Comparison of ENCODE assay signal across 7 mouse cellular contexts in genomic region chr13:51170691-51171680, GRCm38 (mm10). TPM values are rescaled to one million over a fixed set of nuclear protein-coding genes. Genes with fewer than 3 reads are reported as not detected.
DNase-seq lines count a peak whose midpoint lies in the region; ATAC-seq and TF ChIP-seq lines count a peak whose summit lies in the region.

Gene Nxnl2 (plus strand): TSS chr13:51171022.

- TF ChIP-seq POLR2A in limb, embryonic 14.5 days (IDR thresholded peaks at IDR 0.05; ENCODE audit: borderline replicate concordance, extremely low read depth, insufficient read depth, insufficient read length): no peak

- ATAC-seq in forebrain, embryonic 15.5 days (replicated peaks): peak; percentile 79
- ATAC-seq in hindbrain, embryonic 13.5 days (ENCODE audit: low FRiP score): peak; percentile 74
- peak; percentile 56 for ATAC-seq in limb, embryonic 14.5 days (ENCODE audit: low FRiP score, low read depth)
- peak; percentile 67 for ATAC-seq in midbrain, embryonic 14.5 days (ENCODE audit: low FRiP score, low TSS enrichment)

- H3K27me3 ChIP-seq in forebrain, embryonic 15.5 days: 0 out of 2 replicates have a peak, but pooled peaks cover 6% of the 10 kb centered on the region
- H3K27me3 ChIP-seq in hindbrain, embryonic 13.5 days: peaks cover 45% of the 10 kb centered on the region
- no peaks in the 10 kb centered on the region for H3K27me3 ChIP-seq in limb, embryonic 14.5 days (ENCODE audit: control insufficient read depth, insufficient read depth, low read length)
- H3K27me3 ChIP-seq in midbrain, embryonic 14.5 days (ENCODE audit: control insufficient read depth, insufficient read depth, low read length): peaks cover 12% of the 10 kb centered on the region

- H3K9me3 ChIP-seq in forebrain, embryonic 15.5 days: no peaks in the 10 kb centered on the region
- H3K9me3 ChIP-seq in hindbrain, embryonic 13.5 days: no peaks in the 10 kb centered on the region
- no peaks in the 10 kb centered on the region for H3K9me3 ChIP-seq in limb, embryonic 14.5 days (ENCODE audit: control insufficient read depth, low read length)
- H3K9me3 ChIP-seq in midbrain, embryonic 14.5 days (ENCODE audit: control insufficient read depth, low read length): no peaks in the 10 kb centered on the region

- WGBS in forebrain, embryonic 15.5 days: under 1% methylated on average over 64 of the region's 64 CpGs
- WGBS in hindbrain, embryonic 13.5 days: under 1% methylated on average over 64 of the region's 64 CpGs
- 0% methylated on average over 61 of the region's 64 CpGs for WGBS in limb, embryonic 14.5 days
- WGBS in midbrain, embryonic 14.5 days: under 1% methylated on average over 64 of the region's 64 CpGs

- peak; percentile 47 for DNase-seq in Muller cell, postnatal 12 days (ENCODE audit: inconsistent ontology term)
- DNase-seq in brain, adult 2 months (ENCODE audit: low read depth, low spot score): peak; percentile 45
- peak; percentile 58 for DNase-seq in limb, embryonic 14.5 days (ENCODE audit: low spot score)
- peak; percentile 72 for DNase-seq in midbrain, embryonic 14.5 days
- peak; percentile 26 to 70 for DNase-seq in spleen, postnatal 10 days (ENCODE audit: low spot score in 2 of 2)

- H3K4me3 ChIP-seq in forebrain, embryonic 15.5 days: peak within 1 kb of the TSS; percentile 43
- peak within 1 kb of the TSS; percentile 46 for H3K4me3 ChIP-seq in hindbrain, embryonic 13.5 days
- H3K4me3 ChIP-seq in limb, embryonic 14.5 days (replicated peaks; ENCODE audit: low read length): peak within 1 kb of the TSS; percentile 52
- H3K4me3 ChIP-seq in midbrain, embryonic 14.5 days (replicated peaks; ENCODE audit: low read depth, low read length): peak within 1 kb of the TSS; percentile 40

- H3K4me1 ChIP-seq in forebrain, embryonic 15.5 days: peaks cover 15% of the 10 kb centered on the region
- H3K4me1 ChIP-seq in hindbrain, embryonic 13.5 days (replicated peaks): peaks cover 15% of the 10 kb centered on the region
- H3K4me1 ChIP-seq in limb, embryonic 14.5 days (ENCODE audit: control insufficient read depth, insufficient read depth, low read length): peaks cover 5% of the 10 kb centered on the region; the same call in 1 of the 2 replicates
- peaks cover 20% of the 10 kb centered on the region for H3K4me1 ChIP-seq in midbrain, embryonic 14.5 days (ENCODE audit: control insufficient read depth, insufficient read depth, low read length)

- H3K27ac ChIP-seq in forebrain, embryonic 15.5 days (replicated peaks): no peak within 1 kb of the TSS
- H3K27ac ChIP-seq in hindbrain, embryonic 13.5 days: no peak within 1 kb of the TSS
- no peak within 1 kb of the TSS for H3K27ac ChIP-seq in limb, embryonic 14.5 days (replicated peaks; ENCODE audit: low read depth, low read length)
- H3K27ac ChIP-seq in midbrain, embryonic 14.5 days (replicated peaks; ENCODE audit: low read depth, low read length): no peak within 1 kb of the TSS

- no peaks in the 10 kb centered on the region for H3K36me3 ChIP-seq in forebrain, embryonic 15.5 days
- H3K36me3 ChIP-seq in hindbrain, embryonic 13.5 days: no peaks in the 10 kb centered on the region
- no peaks in the 10 kb centered on the region for H3K36me3 ChIP-seq in limb, embryonic 14.5 days (ENCODE audit: control insufficient read depth, insufficient read depth, low read length)
- H3K36me3 ChIP-seq in midbrain, embryonic 14.5 days (ENCODE audit: control insufficient read depth, insufficient read depth, low read length): no peaks in the 10 kb centered on the region

- H3K9ac ChIP-seq in forebrain, embryonic 15.5 days (replicated peaks): peak within 1 kb of the TSS; percentile 30
- H3K9ac ChIP-seq in hindbrain, embryonic 13.5 days: peak within 1 kb of the TSS; percentile 64
- peak within 1 kb of the TSS; percentile 52 for H3K9ac ChIP-seq in limb, embryonic 14.5 days (ENCODE audit: low read depth, low read length, severe bottlenecking)
- H3K9ac ChIP-seq in midbrain, embryonic 14.5 days (replicated peaks; ENCODE audit: low read length): peak within 1 kb of the TSS; percentile 44

- peak within 1 kb of the TSS; percentile 89 for H3K4me2 ChIP-seq in forebrain, embryonic 15.5 days (replicated peaks)
- peak within 1 kb of the TSS; percentile 91 for H3K4me2 ChIP-seq in hindbrain, embryonic 13.5 days
- peak within 1 kb of the TSS; percentile 98 for H3K4me2 ChIP-seq in limb, embryonic 14.5 days (replicated peaks; ENCODE audit: low read depth, low read length, severe bottlenecking)
- peak within 1 kb of the TSS; percentile 90 for H3K4me2 ChIP-seq in midbrain, embryonic 14.5 days (ENCODE audit: low read length)

RNA-seq across cellular contexts. Expression of gene Nxnl2, which starts in this region (rescaled TPM):
- polyA plus RNA-seq in forebrain, embryonic 15.5 days (2015; fragmentation: Nextera tagmentation; extraction: Ambion mirVana): 0.97 and 1.4 TPM in 2 replicates
- polyA plus RNA-seq in hindbrain, embryonic 13.5 days (2015; fragmentation: Nextera tagmentation; extraction: Ambion mirVana): 0.76 and 0.77 TPM in 2 replicates
- 7.6 and 7.8 TPM in 2 replicates for polyA plus RNA-seq in limb, embryonic 14.5 days (2012; rRNA removed)
- 5.2 and 7.3 TPM in 2 replicates for polyA plus RNA-seq in limb, embryonic 14.5 days (2014; fragmentation: Nextera tagmentation; extraction: Ambion mirVana)
- polyA plus RNA-seq in midbrain, embryonic 14.5 days (2014; fragmentation: Nextera tagmentation; extraction: Ambion mirVana): 1.3 TPM in 2 replicates

Comparison
In these comparisons a context has a peak if more than half of its experiments do, and no peak if none do; other contexts are left out.
1. Peak in ATAC-seq, H3K4me3 ChIP-seq, H3K9ac ChIP-seq and H3K4me2 ChIP-seq in hindbrain, embryonic 13.5 days; RNA of the gene not detected or under 1 TPM.